Mouse (Mus musculus): ENCODE results near the gene Capn12.

GRCm38 (mm10) chr7:28923865-28924291 lies 42.7 kb downstream of the Capn12 start:
- TF ChIP-seq ZC3H11A (IDR thresholded peaks at IDR 0.05; ENCODE audit: borderline replicate concordance, low read depth, low read length): no peak
- TF ChIP-seq HCFC1 (IDR thresholded peaks at IDR 0.05; ENCODE audit: borderline replicate concordance, insufficient read depth, low read length): no peak
- no peak for TF ChIP-seq ZNF384 (IDR thresholded peaks at IDR 0.05; ENCODE audit: low read depth, low read length)
- no peak for TF ChIP-seq CHD2 (IDR thresholded peaks at IDR 0.05; ENCODE audit: low read depth, low read length)

All from ES-E14 (cell line).